Mouse (Mus musculus) neural tube, embryonic 10.5 days (tissue): ENCODE data around the gene Cabcoco1.
A peak's percentile ranks its signal among the peaks of the same experiment; 100 is the strongest.

Experiments used
- DNase-seq: peaks from one replicate; pipeline ENCODE4 v3.0.0-alpha.2; 2017; ENCODE audit warnings: low spot score; ENCODE audit errors: extremely low spot score

The Cabcoco1 gene

DNA sequence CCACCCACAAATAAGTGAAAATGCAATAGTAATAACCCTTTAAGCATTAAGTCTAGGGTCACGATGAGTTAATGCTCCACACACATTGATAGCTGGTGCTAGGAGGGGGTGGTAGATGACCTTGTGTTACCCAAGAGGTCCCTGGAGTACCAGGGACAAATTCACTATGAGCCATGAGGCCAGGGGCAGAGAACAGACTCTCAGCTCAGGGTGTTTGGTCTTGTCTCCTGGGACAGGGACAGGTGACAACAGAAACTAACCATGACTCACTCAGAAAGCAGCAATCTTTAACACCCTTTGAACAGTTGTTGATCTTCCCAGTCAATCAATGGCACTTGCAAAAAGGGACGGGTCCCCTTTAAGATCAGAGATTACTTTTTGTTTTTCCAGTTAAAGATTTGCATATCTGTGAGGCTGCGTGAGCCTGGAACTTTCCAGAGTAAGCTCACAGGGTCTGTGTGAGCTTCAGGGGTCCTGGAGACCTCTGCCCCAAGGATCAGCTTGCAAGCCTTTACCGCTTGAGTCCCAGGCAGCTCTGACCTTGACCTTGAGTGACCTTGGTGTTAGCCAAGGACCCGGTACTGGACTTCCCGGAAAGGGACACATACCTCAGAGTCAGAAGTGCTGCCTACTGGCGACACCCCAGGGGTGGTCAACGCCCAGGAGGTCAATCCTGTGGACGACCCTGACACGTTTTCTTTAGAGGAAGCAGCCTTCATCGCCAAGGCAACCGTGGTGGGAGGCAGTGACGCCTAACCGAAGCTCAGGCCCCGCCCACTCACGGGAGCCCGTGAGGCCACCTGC, at the start of gene Cabcoco1:
Gene Cabcoco1 (minus strand): TSS at position 758 of the 804 bp plus-strand sequence.
- DNase-seq: peak; percentile 59

DNA sequence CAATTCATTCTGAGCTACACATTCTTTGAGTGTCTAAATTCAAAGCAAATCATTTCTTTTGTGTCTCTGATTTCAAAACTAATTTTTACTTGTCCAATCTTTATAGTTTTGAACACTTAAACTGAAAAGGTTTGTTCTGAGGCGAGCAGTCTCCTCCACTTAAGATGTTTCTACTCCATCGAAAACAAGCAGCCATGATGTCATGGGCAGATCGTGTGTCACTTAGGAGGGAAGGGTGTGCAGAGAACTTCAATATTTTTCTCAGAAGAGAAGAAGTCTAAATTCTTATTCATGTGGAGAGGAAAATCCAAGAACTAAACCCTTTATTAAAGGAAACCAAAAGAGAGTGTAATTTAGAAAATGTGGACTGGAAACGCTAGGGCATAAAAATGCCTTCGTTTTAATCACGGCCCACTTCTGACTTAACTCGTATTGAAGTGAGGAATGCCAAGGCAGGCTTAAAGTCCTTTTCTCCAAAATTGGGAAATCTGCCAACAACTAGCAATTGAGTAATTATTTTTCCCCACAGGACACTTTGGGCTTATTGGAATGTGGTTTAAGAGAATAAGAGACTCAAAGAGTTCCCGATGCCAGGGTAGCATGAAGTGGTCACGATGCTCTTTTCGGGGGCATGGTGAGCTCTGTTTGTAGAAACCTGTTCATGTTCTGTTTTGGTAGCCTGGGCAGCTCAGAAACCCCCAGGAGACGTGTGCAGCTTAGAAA, 48.0 kb upstream of the Cabcoco1 start:
- DNase-seq: no peak

DNA sequence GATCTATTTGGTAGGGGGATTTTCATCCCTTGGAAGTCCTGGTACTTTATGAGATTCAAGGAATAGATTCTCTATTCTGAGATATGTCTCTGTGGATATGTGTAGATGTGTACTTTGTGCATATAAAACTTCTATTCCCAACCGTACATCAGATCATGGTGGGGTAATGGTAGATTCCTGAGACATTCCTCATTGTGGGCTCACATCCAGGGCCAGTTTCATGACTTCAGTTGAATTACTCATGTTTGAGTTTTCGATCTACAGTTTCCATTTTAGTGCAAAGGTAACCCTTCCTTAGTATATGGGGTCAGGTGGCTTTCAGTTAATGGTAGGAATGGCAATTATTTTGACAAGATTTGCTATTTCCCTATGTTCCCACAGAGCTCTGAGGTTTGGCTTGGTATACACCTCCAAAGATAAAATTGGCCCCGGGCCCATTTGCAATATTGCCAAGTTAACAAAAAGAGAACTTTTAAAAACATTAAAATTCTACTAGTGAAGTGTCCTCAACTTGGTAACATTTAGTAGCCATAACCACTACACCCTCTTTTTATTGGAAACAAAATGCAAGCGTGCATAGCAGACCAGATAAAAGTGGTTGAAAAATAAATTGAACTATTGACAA, 45.8 kb upstream of the Cabcoco1 start:
- DNase-seq: no peak

DNA sequence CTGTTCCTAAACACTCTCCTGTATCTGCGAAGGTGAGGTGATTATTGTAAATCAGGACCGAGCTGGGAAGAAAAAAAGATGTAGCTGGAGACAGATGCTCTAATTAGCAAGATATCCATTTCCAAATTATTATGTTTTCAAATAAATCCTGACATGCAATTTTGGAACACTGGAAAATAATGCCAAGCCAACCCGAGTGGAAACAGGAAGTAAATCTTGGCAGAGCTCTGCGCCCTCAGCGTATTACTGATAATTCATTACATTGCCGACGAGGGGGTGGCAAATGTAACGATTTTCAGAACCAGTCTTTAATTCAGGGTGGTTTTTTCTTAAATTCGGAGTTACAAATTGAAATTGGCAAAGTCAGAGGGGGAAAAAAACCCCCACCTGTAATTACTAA, 35.6 kb upstream of the Cabcoco1 start:
- DNase-seq: no peak

DNA sequence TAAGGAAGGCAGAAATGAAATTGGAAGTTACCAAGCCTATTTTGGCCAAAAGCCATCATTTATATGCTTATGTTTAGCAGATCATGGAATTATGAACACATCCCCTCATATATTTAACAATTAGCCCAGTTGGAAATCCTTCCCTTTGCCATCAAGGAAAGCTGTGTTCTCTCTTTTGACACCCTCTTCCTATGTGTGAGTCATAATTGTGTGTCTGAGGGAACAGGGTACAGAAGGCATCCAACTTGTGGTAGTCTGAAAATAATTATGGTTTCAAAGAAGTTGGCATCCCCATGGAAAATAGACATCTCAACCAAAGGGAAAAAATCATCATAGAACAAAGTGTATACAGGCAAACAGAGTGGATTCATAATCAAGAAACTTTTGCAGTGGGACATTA, 26.5 kb upstream of the Cabcoco1 start:
- no peak for DNase-seq

DNA sequence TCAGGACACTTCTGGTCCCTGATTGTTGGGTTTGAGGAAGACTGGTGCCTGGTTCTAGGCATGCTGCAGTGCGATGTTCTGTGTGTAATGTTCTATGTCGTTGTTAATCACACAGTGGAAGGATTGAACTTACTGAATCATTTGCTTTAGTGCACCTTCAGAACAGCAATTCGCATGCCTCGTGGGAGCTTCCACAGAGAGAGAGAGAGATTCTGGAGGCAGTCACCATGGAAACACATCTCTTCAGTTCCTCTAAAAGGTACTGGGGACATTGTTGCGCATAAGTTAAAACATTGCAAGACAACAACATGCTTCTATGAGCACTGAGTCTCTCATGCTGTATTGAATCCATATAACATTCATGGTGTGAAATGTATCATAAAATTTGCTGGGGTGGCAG, 20.6 kb upstream of the Cabcoco1 start:
- DNase-seq: no peak

DNA sequence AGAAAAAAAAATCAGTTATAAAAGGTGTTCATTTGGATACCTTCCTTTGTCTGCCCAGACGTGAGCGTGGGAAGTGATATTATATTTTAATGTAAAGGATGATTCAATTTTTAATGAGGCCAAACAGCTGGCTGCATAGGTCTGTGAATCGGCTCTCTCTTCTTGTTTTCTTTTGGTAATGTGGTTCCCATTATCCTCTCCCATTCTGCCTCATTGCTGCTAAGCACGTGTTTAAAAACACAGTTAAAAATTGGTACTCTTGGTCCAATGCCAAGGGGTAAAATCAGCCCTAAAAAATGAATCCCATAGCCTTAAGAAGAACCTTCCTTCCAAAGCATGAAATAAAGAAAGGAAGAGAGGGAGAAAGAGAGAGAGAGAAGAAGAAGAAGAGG, 17.1 kb upstream of the Cabcoco1 start:
- no peak for DNase-seq

DNA sequence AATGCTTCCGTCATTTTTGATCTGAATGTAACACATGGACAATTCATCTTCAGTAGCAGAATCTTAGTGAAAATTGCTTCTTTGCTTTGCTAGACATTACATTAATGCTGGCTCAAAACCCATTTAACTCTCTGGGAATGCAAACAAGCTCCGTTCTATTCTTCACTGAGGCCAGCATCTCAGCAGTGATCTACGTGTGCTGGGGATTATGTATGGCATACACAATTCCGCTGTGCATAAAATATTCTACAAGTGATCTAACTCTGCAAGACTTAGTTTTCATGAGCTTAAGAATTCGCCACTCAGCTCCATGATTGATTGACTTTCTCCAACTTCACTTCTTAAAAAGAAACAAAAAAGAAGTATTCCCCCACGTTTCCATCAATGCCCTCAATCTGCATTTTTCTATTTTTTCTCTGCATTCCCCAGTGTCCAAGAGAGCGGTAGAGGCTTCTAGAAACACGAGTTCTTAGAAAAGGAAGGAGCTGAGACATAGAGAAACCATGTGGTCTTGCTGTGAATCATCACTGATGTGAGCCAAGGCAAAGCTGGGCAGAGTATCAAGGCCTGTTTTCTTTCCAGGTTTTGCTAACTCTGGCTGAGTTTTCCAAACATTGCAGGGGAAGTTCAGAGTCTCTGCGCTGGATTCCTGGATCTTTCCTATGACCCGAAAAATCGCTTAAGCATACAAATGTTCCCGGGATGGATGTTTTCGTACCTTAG, 16.6 kb upstream of the Cabcoco1 start:
- DNase-seq: no peak

DNA sequence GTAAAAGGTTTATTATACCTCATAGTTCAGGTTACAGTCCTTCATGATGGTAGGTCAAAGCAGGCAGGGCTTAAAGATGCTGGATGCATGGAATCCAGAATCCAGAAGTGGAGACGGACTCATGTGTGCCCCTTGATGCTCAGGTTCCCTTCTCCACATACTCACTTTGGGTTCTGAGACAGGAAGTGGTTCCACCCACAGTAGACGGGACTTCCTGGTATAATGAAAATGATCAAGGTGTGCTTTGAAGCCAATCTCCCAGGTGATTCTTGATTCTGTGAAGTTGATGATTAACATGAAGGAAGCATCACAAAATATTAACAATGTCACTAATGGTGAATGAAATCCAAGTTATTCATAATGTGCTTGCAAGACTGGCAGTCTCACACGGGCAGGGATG, 12.0 kb upstream of the Cabcoco1 start:
- no peak for DNase-seq

DNA sequence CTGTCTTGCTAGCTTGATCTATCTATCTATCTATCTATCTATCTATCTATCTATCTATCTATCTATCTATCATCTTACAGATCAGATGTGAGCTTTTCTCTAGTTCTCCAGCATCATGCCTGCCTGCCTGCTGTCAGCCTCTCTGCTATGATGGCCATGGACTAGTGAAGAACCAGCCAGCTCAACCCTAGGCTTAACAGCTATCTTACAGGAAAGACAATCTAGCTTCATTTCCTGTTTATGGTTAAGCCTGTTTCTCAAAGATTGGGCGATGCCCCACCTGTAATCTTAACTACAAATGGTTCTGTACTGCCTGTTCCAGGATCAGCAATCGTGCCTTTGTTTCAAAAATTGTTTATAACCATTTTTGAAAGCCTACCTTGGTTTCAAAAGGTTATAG, 10.9 kb upstream of the Cabcoco1 start:
- no peak for DNase-seq

DNA sequence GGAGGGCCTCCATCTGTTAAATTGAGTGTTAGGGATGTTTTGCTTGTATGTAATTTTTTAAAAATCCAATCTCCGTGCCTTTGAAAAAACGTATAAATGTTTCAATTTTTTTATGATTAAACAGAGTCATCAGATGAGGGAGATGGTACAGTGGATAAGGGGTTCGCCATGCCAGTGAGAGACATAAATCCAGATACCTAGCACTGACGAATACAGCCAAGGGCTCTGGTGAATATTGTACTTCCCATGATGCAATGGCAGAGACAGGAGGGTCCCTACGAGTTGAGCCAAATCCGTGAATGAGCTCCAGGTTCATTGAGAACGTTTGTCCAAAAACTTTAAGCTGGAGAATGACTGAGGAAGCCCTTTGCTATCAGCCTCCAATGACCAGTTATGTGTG, 9.6 kb upstream of the Cabcoco1 start:
- DNase-seq: no peak

DNA sequence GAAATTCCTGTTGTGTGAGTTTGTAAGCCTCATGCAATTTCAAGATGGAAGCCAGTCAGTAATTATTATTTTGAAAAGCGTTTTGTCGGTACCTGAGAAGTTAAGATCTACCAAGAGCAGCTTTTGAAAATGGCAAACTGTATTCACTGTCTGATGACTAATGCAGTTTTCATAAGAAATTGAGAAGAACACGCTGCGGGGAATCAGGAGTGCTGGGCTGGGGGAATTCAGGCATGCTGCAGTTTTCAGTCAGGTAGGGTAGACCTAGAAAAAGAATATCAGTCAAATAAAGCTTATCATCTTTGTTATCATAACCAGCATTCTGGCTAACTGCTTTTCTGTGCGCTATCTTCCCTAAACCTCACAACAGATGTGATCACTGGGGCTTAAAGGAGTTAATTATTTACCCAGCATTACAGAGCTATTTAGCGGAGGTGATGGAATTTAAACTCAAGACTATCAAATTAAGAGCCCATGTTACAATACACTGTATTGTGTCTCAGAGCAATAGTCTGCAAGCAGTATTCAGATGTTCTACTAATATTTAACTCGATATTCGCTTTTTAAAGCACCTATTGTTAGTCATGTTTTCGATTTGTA, 9.1 kb upstream of the Cabcoco1 start:
- no peak for DNase-seq

DNA sequence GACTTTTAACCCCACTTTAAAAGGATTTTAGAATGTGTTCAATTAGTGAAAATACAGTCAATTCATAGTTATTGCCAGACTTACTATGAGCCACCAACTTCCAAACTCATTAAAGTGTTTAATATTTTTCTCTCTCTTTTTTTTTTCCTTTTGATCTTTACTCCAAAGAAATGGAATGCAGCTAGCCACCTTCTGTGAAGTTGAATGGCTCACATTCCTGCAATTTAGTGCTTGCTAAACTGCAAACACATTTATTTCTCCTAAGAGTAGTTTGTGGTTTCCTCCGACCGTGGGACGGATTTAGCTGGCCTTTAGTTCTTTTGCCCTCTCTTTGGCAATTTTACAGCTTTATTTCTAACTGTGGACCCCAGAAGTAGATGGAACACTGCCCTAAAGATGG, 1.4 kb upstream of the Cabcoco1 start:
- no peak for DNase-seq

DNA sequence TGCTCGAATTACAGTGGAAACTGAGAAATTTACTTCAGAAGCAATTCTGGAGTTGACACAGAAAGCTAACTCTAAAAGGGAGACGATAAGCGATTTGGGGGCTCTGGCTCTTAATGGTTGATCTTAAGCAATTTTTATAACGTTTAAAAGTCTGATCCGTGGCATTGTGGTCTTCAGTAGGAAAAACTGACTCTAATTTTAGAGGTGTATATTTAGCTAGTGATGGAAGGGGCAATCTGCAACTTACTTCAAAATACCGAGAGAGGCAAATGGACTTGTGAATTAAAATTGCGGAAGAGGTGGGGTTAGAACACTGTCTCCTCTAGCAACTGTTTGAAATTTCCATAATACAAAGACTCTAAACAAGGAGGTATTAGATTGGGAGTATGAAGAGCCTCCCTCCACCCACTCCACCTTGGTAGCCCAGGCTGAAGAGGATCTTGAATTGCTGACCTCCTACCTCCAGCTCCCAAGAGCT, 286 bp upstream of the Cabcoco1 start:
- DNase-seq: no peak

DNA sequence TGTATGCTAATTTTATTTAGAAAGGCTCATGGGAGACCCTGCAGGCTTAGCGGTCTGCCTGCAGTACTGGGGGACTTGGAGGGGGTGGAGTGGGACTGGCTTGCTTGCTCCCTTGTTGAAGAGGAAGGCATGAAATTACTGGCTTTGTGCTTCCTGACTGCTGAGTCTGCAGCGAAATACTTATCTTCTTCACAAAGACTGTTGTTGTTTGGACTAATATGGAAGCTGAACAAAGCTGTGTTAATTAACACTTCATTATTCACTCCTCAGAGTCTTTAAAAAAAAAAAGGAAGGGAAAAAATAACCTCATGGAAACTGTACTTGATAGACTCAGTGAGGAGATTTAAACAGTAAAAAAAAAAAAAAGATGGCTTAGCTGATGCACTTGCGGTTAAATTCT, 1.1 kb downstream of the Cabcoco1 start:
- no peak for DNase-seq

DNA sequence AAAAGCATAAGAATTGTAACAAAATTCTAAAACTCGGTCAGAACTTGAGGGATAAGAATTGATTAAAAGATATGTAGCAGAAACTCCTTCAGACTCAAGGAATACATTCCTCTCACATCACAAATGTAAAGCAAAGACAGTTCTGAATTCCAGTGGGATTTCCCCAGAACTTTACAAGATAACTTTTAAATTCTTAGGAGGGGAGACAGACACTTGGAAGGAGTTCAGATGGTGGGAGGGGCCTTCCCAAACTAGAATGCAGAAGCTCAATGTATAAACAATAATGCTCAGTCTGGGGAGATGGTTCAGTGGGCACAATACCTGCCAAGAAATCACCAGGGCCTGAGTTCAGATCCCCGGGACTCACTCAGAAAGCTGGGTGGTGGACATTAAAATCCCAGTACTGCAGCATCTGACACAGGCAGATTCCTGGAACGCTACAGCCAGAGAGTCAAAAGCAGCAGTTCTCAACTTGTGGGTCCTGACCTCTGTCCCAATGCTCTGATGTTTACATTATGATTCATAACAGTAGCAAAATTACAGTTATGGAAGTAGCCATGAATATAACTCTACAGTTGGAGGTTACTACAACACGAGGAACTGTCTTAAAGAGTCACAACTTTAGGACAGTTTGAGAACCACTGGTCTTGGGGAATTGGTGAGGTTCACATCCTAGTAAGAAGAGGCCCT, 4.3 kb downstream of the Cabcoco1 start:
- no peak for DNase-seq

DNA sequence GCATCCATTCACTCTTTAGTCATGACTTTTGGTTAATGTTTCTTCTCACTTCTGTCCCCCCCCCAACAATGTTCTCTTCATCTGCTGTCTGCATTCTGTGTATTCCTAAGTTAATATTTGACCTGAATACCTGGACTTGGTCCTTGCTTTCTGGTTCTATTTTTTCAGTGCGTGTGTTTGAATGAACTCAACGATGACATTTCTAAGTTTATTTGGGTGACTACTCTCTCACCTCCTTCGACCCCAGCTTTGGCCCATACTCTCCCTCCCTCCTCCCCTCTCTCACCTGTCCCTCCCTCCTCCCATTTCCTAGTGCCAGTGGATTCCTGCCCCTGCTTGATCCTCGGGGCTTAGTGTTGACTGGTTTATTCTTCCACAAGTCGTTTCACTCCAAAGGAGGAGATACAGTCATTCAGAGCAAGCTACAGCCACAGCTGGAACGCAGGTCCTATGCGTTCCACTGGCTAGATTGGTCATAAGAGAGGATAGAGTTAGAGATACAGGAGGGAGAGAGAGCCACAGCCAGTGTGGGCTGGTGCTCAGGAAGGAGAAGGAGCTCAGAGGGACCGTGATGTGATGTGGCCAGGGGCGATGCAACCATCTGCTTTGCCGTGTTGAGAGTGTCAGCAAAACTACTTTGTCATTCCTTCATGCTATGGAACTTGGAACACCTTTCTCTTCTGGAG, 12.2 kb downstream of the Cabcoco1 start:
- no peak for DNase-seq

DNA sequence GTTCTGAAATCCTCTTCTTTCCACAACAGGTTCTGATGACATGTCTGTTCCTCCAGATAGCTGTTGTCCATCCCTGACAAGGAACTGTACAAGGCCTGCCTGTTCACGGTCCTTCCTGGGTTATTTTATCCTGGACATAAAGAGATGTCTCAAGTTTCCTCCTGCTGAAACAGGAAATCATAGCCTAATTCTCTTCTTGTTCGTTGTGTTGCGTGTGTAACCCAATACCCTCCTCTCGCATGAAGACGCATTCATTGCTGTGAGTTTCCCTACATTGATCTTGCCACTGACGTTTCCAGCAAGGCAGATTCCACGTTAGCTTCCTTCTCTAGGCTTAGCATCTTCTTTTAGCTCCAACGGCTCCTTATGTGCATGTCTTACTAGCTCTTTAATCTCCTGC, 12.7 kb downstream of the Cabcoco1 start:
- no peak for DNase-seq

DNA sequence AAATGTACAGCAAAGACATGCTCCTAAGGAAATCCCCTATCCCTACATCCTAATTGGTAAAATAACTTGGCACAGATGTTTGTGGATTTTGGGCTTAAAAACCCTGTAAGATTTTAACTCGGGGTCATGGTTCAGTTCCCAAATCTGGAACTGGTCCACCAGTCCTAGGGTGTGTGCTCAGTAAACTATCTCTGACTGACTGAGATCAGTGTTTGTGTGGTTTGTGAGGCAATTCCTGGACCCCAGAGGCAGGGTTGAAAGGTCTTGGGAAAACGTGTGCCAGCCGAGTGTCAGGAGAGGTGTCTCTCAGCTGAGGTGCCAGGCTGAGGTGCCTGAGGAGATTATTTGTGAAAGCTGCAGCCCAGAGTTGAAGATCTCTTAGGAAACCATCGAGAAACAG, 19.6 kb downstream of the Cabcoco1 start:
- DNase-seq: no peak

DNA sequence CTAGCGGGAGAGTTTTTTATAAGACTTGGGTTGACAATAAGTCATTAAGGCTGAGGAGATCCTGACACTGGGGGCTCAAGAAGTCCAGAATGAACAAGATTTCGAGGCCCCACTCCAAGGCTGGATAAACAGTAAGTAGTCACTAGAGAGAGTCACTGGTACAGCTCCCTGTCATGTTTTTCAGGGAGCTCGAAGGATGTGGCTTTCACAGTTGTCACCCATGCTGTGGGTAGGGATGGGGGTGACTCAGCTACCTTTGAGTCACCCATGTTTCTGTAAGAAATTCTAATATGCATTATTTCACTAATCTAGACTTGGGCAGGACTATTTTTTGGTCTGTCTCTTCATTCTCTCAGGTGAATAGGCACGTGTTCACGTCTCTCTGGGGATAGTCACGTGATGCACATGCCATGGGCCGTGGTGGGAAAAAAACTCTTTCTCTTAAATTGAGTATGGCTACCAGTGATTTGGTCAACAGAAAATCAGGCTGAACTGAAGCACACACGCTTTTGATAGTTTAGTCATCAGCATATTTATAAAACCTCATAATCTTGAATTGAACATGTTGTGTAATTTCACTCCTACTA, 29.2 kb downstream of the Cabcoco1 start:
- no peak for DNase-seq
